Mouse (Mus musculus) embryo, embryonic 11 days (tissue): ENCODE data around the gene Cldn34a.
"Not testable (repeated sequence)": the region's sequence is repeated elsewhere in the genome, so short reads cannot be mapped to it uniquely, and the experiment has no call there.

Experiments used
- DNase-seq: peaks from one replicate; pipeline ENCODE4 v3.0.0-alpha.2; 2015

The Cldn34a gene

GRCm38 (mm10) chrX:152563034-152563433 is at the start of gene Cldn34a:
TSS of gene Cldn34a (plus strand) at chrX:152563334.
- no peak for DNase-seq

DNA sequence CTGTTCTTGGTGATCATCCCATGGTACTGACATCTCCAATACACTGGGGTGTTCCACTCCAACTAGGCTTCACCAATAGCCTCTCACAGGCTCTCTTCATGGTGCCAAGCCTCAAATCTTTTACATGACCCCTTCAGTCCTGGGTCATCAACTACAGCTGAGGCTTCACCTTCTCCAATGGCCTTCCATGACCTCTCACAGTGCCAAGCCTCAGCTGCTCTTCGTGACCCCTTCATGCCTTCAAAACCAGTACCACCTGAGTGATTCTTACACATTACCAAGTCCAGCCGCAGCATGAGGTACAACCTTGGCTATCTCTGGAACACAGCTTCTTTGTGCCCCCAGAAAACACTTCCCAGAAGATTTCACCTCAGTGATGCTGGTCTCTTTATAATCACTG is 44.5 kb upstream of the Cldn34a start:
- not testable (repeated sequence) for DNase-seq

GRCm38 (mm10) chrX:152545736-152546135 is 17.4 kb upstream of the Cldn34a start:
- no peak for DNase-seq

- DNase-seq: no peak
Measured at GRCm38 (mm10) chrX:152548180-152548579, 15.0 kb upstream of the Cldn34a start.

- DNase-seq: no peak
Measured at GRCm38 (mm10) chrX:152557446-152557845, 5.7 kb upstream of the Cldn34a start.
